Mouse (Mus musculus) hindbrain, postnatal 0 days (tissue): ENCODE measurements around the gene Gm6676. TPM values are rescaled to one million over a fixed set of nuclear protein-coding genes. Genes with fewer than 3 reads are reported as not detected.
A peak's percentile ranks its signal among the peaks of the same experiment; 100 is the strongest.
"Not testable (repeated sequence)": the region's sequence is repeated elsewhere in the genome, so short reads cannot be mapped to it uniquely, and the experiment has no call there.

Experiments used
- ATAC-seq: fragments of 200-750 bp; cut with Nextera tagmentation; 2 replicates; pipeline ENCODE4 v1.8.0; 2017; ENCODE audit warnings: mild to moderate bottlenecking, moderate TSS enrichment, moderate library complexity
- DNase-seq: peaks from one replicate; pipeline ENCODE4 v3.0.0-alpha.2; 2015; ENCODE audit warnings: low spot score
- H3K27ac ChIP-seq: fragments of 300-500 bp; sonication (generic); 2 replicates; pipeline ENCODE4 v1.5.1; 2014; ENCODE audit warnings: mild to moderate bottlenecking
- H3K27me3 ChIP-seq: fragments of 300-500 bp; sonication (generic); 2 replicates; pipeline ENCODE4 v1.6.1; 2014; ENCODE audit warnings: low read length, mixed read lengths; ENCODE audit not compliant: insufficient read depth
- H3K36me3 ChIP-seq: fragments of 300-500 bp; sonication (generic); 2 replicates; pipeline ENCODE4 v1.6.1; 2014; ENCODE audit warnings: low read length, mixed read lengths; ENCODE audit not compliant: insufficient read depth
- H3K4me1 ChIP-seq: fragments of 300-500 bp; sonication (generic); 2 replicates; pipeline ENCODE4 v1.6.1; 2014; ENCODE audit warnings: antibody characterized with exemption, low read length, mixed read lengths; ENCODE audit not compliant: insufficient read depth
- H3K4me2 ChIP-seq: fragments of 300-500 bp; sonication (generic); 2 replicates; pipeline ENCODE4 v1.6.1; 2014; ENCODE audit warnings: low read depth, mild to moderate bottlenecking, low read length, moderate library complexity, mixed read lengths
- H3K4me3 ChIP-seq: fragments of 300-500 bp; sonication (generic); 2 replicates; pipeline ENCODE4 v1.5.1; 2014; ENCODE audit warnings: low read length
- H3K9ac ChIP-seq: fragments of 300-500 bp; sonication (generic); replicated peaks from 2 replicates; pipeline ENCODE4 v1.6.1; 2014; ENCODE audit warnings: mild to moderate bottlenecking, low read length, moderate library complexity, mixed read lengths
- H3K9me3 ChIP-seq: fragments of 300-500 bp; sonication (generic); 2 replicates; pipeline ENCODE4 v1.6.1; 2016; ENCODE audit warnings: low read length, mixed read lengths
- WGBS: fragments of 180-500 bp; shearing (Covaris S2); extraction: QIAGEN DNeasy Blood & Tissue Kit; methylation state at CpG from one replicate; pipeline ENCODE4 v1.1.7; 2014; 5-methylcytosine and 5-hydroxymethylcytosine counted together
- polyA plus RNA-seq: library from polyadenylated mRNA; unstranded; fragments of >200 nt; fragmentation: Nextera tagmentation; extraction: Ambion mirVana; gene quantifications from 2 replicates; pipeline ENCODE4 v1.2.1, GENCODE M21; 2015
- total RNA-seq: library from RNA; depleted of rRNA; stranded (reverse); fragments of >200 nt; gene quantifications from 2 replicates; pipeline ENCODE4 v1.2.3, GENCODE M21; 2014; rRNA removed

Gene Gm6676
- total RNA-seq (not detected in 2 replicates), polyA plus RNA-seq (not detected in 2 replicates)

- H3K27me3 ChIP-seq, ATAC-seq, H3K9me3 ChIP-seq, H3K9ac ChIP-seq, H3K36me3 ChIP-seq, H3K27ac ChIP-seq, H3K4me3 ChIP-seq, DNase-seq, H3K4me1 ChIP-seq, H3K4me2 ChIP-seq: not testable (repeated sequence)
- no CpG with 5 or more reads among the region's 2 CpGs for WGBS
These were observed at the start of gene Gm6676 for GRCm38 (mm10) chr14:7125312-7125711. Gene Gm6676, minus strand, starts transcription at chr14:7125412.

GRCm38 (mm10) chr14:7174483-7174971 lies 49.3 kb upstream of the Gm6676 start, which contains the start of gene Gm3512:
Gene Gm3512, minus strand, starts transcription at chr14:7174533.
- not testable (repeated sequence) for H3K9ac ChIP-seq, H3K9me3 ChIP-seq, DNase-seq, H3K4me2 ChIP-seq, H3K4me1 ChIP-seq, H3K27ac ChIP-seq, H3K4me3 ChIP-seq, H3K27me3 ChIP-seq, H3K36me3 ChIP-seq
- 0 out of 2 replicates have a peak, but pooled peaks have one; percentile 55 for ATAC-seq
- WGBS: no CpG with 5 or more reads among the region's 37 CpGs

GRCm38 (mm10) chr14:7105124-7105802 lies 19.9 kb downstream of the Gm6676 start:
- not testable (repeated sequence) for H3K4me1 ChIP-seq, ATAC-seq, H3K9ac ChIP-seq, H3K36me3 ChIP-seq, H3K9me3 ChIP-seq, H3K27me3 ChIP-seq
- Histone ChIP-seq H3K4me2 (peak overlapping the region; percentile 47; the same call in 1 of the 2 replicates), H3K27ac (peak overlapping the region; percentile 84), H3K4me3 (peak overlapping the region; percentile 37)
- WGBS: 2% methylated on average over 8 of the region's 54 CpGs
- DNase-seq: peak; percentile 32

GRCm38 (mm10) chr14:7100521-7100920 lies 24.7 kb downstream of the Gm6676 start, which contains the start of gene Gm3696:
Gene Gm3696, minus strand, starts transcription at chr14:7100621.
- WGBS: 96% methylated on average over 1 of the region's 3 CpGs
- ATAC-seq: not testable (repeated sequence)

More at GRCm38 (mm10) chr14:7100521-7100920, 24.7 kb downstream of the Gm6676 start, which contains the start of gene Gm3696:
- not testable (repeated sequence) for DNase-seq, H3K4me1 ChIP-seq, H3K9ac ChIP-seq, H3K4me2 ChIP-seq, H3K9me3 ChIP-seq, H3K27ac ChIP-seq, H3K36me3 ChIP-seq, H3K27me3 ChIP-seq, H3K4me3 ChIP-seq

Other genes with a start within 250 kb of the Gm6676 start
- gene Gm3667, start 235.4 kb downstream of the Gm6676 start, total RNA-seq: 5.2 and 6.8 TPM in 2 replicates
- gene Gm3667, start 235.4 kb downstream of the Gm6676 start, polyA plus RNA-seq: 11.2 and 13.7 TPM in 2 replicates
- not detected in 2 replicates for gene Gm6356, start 151.6 kb downstream of the Gm6676 start, total RNA-seq
- gene Gm6356, start 151.6 kb downstream of the Gm6676 start, polyA plus RNA-seq: not detected in 2 replicates
- gene Gm10406, start 98.0 kb downstream of the Gm6676 start, total RNA-seq: 1.9 and 2.8 TPM in 2 replicates
- gene Gm10406, start 98.0 kb downstream of the Gm6676 start, polyA plus RNA-seq: 3.9 and 4.4 TPM in 2 replicates
- gene Gm3685, start 80.4 kb downstream of the Gm6676 start, total RNA-seq: not detected in 2 replicates
- not detected in 2 replicates for gene Gm3685, start 80.4 kb downstream of the Gm6676 start, polyA plus RNA-seq
- gene Gm3696, start 24.8 kb downstream of the Gm6676 start, total RNA-seq: 5.1 and 5.2 TPM in 2 replicates
- gene Gm3696, start 24.8 kb downstream of the Gm6676 start, polyA plus RNA-seq: 5.5 and 7.1 TPM in 2 replicates
- gene Gm3512, start 49.1 kb upstream of the Gm6676 start, total RNA-seq: 4.6 and 5.0 TPM in 2 replicates
- gene Gm3512, start 49.1 kb upstream of the Gm6676 start, polyA plus RNA-seq: 7.8 and 9.2 TPM in 2 replicates
- gene Gm16434, start 69.1 kb upstream of the Gm6676 start, total RNA-seq: not detected in 2 replicates
- not detected in 2 replicates for gene Gm16434, start 69.1 kb upstream of the Gm6676 start, polyA plus RNA-seq
- gene Gm3727, start 139.3 kb upstream of the Gm6676 start, total RNA-seq: not detected in 2 replicates
- gene Gm3727, start 139.3 kb upstream of the Gm6676 start, polyA plus RNA-seq: not detected in 2 replicates
- 5.6 and 6.0 TPM in 2 replicates for gene Gm3739, start 189.6 kb upstream of the Gm6676 start, total RNA-seq
- 7.4 and 8.4 TPM in 2 replicates for gene Gm3739, start 189.6 kb upstream of the Gm6676 start, polyA plus RNA-seq
- not detected in 2 replicates for gene Gm5797, start 207.0 kb upstream of the Gm6676 start, total RNA-seq
- not detected in 2 replicates for gene Gm5797, start 207.0 kb upstream of the Gm6676 start, polyA plus RNA-seq
- gene Gm8374, start 239.7 kb upstream of the Gm6676 start, total RNA-seq: not detected in 2 replicates
- not detected in 2 replicates for gene Gm8374, start 239.7 kb upstream of the Gm6676 start, polyA plus RNA-seq